Mouse (Mus musculus) granulocyte monocyte progenitor cell, adult 5-6 weeks (primary cell): ENCODE results near the gene Otoa. TPM values are rescaled to one million over a fixed set of nuclear protein-coding genes. Genes with fewer than 3 reads are reported as not detected.
A peak's percentile ranks its signal among the peaks of the same experiment; 100 is the strongest.

Experiments used
- ATAC-seq: replicated peaks from 2 replicates; pipeline ENCODE4 v1.8.0; 2016; ENCODE audit warnings: mild to moderate bottlenecking, moderate TSS enrichment, inconsistent platforms; ENCODE audit not compliant: poor library complexity, severe bottlenecking
- total RNA-seq, 2 experiments: library from RNA; stranded (forward) in 1 of 2; stranded (reverse) in 1 of 2; fragments of 200-712, 200-1000 nt in 1 of 2; fragments of >200 nt in 1 of 2; fragmentation: Nextera tagmentation in 1 of 2; gene quantifications; 2 replicates each; pipeline ENCODE4 v1.2.3; 2014 to 2017

The Otoa gene
- total RNA-seq, 2 experiments from 2014 or later: 0.21 TPM; not detected in 1

DNA sequence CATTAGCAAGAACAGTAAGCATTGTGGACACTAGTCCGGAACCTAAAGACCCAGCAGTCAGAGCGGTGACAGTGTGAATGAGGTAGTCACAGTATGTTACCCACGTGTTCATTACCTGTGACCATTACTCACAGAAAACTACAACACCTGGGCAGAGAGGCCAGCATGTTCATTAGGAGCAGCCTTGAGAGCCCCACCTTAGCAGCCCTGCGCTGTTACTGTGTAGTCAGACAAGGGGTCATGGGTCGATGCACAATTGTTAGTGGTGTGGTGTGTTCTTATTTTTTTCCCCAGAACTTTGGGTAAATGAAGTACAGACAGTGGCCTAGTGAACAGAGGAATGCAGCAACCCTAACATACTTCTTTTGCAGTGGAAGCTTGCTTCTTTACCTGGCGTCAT is 4.1 kb upstream of the Otoa start:
- ATAC-seq: no peak

- ATAC-seq: peak; percentile 49
These were observed 3.6 kb upstream of the Otoa start for GRCm38 (mm10) chr7:121077829-121078228.

DNA sequence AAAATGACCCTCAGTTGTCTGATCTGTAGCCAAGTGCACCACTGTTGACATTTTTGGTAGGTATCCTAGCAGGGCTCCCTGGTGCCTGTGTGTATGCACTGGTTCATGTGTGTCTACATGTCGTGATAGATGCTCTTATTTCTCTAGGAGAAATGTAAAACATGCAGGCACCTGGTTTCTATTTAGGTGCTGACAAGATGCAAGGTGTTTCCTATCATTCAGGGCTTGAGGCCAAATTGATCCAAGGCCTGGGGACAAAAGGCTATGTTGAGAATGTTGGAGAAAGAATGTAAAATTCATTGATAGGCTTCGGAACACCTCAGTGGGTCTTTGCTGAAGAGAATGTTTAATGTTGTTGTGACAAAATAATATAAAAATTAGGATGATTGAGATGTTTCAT is 366 bp downstream of the Otoa start:
- ATAC-seq: no peak

DNA sequence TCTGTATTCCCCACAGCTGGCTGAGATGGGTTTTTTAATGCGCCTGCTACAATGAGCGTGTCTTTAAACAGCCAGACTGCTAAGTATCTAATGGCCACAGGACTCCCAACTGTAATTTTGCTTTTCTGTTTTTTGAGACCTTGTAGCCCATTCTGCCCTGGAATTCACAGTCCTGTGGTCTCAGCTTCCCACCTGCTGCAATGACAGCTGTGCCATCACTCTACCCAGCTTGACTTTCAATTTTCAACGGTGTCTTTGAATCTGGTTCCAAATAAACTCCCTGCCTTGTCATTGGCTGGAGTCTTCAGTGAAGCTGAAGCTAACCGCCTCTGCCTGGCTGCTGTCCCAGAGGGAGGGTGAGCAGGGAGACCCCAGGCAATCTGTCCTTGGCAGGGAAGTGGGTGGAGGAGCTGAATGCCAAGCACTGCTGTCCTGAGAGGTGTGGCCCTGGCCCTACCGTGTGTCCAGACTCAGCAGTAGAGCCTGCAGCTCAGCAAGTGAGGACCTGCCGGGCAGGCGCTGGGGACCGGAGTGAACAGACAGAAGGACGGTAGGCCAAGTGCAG is 1.6 kb downstream of the Otoa start:
- ATAC-seq: no peak

GRCm38 (mm10) chr7:121084840-121085453 is 3.5 kb downstream of the Otoa start:
- ATAC-seq: no peak

GRCm38 (mm10) chr7:121085500-121085899 is 4.0 kb downstream of the Otoa start:
- no peak; the same call in 1 of the 2 replicates for ATAC-seq

GRCm38 (mm10) chr7:121088745-121089144 is 7.3 kb downstream of the Otoa start:
- ATAC-seq: peak; percentile 54

GRCm38 (mm10) chr7:121090748-121091147 is 9.3 kb downstream of the Otoa start:
- ATAC-seq: no peak

GRCm38 (mm10) chr7:121093026-121093425 is 11.6 kb downstream of the Otoa start:
- no peak for ATAC-seq

GRCm38 (mm10) chr7:121098614-121099389 is 17.4 kb downstream of the Otoa start:
- peak; percentile 46 for ATAC-seq

DNA sequence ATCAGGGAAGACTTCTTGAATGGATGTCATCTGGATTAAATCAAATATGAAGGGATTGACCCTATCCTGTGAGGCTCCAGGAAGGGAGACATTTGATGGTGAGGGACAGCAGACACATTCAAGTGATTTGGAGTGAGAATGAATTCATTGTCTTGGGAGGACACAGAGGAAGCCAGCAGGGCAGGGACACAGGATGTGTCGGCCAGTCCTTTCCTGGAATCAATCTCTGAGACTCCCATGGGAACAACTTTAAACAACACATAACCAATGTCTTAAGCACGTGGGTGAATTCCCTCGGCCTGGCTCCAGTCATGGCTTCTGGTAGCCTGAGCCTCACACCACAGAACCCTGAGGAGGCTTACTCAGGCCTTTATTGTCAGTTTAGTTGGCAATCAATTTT is 26.4 kb downstream of the Otoa start:
- ATAC-seq: no peak

DNA sequence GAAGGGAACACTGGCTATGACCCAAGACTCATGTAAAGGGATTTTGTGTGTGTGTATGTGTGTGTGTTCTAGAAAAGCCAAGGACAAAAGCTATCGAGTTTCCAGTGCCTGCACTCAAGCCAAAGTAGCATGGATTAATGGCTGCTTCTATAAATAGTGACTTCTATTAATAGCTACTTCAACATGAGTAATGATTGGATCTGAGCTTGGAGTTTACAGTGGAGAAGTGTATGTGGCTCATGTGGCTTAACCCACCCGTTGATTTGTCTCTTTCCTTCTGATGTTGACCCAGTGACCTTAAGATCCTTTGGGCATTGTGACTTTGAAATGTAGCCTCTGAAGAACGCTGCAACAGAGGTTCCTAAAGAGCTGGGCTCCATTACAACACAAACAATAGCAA is 29.9 kb downstream of the Otoa start:
- no peak for ATAC-seq

GRCm38 (mm10) chr7:121111762-121112161 is 30.3 kb downstream of the Otoa start:
- ATAC-seq: no peak

DNA sequence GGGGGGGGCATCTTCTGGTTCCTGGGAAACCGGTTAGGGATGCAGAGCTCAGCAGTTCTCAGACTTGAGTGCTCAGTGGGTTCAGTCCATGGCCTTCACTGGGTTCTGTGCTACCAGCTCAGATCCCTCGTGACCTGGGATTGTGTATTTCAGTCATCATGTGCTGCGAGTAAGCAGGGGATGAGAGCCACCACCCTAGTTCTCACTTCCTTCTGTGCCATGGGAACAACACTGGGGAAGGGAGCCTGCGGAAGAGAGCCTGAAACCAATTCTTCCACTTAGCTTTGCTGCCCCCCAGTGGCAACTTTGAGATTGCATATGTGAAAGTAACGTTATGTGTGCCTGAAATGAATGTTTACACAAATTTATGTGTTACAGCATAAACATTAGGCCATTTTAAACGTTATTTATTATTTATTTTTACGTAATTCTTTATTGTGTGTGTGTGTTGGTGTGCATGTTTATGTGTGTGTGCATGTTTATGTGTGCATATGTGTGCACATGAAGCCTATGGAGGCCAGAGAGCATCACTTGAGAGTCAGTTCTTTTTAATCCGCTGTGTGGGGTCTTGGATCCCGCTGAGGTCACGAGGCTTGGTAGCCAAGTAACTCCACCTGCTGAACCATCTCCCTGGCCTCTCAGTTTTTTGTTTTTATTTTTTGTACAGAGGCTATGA is 38.8 kb downstream of the Otoa start:
- ATAC-seq: peak; percentile 99

- peak; percentile 74 for ATAC-seq
These were observed 49.4 kb downstream of the Otoa start for GRCm38 (mm10) chr7:121130837-121131236.

GRCm38 (mm10) chr7:121141274-121141673 is 59.8 kb downstream of the Otoa start:
- ATAC-seq: no peak

DNA sequence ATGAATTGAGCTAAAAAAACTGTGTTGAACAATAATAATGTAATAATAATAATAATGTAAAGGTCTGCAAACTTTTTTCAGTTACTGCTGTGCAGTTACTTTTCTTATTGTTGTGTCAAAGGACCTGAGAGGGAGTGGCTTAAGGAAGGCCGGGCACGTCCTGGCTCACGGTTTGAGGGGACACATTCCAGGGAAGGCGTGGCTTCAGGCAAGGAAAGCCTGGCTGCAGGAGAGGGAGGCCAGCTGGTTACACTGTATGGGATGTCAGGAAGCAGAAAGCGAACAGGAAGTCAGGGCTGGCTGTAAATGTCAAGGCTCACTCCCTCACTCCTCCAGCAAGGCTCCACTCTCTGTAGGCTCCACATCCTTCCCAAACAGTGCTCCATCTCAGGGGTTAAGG is 69.2 kb downstream of the Otoa start:
- ATAC-seq: no peak

GRCm38 (mm10) chr7:121152186-121152585 is 70.7 kb downstream of the Otoa start:
- ATAC-seq: no peak

- no peak for ATAC-seq
These were observed 84.2 kb downstream of the Otoa start for GRCm38 (mm10) chr7:121165616-121166015.

GRCm38 (mm10) chr7:121171888-121172287 is 90.4 kb downstream of the Otoa start:
- ATAC-seq: no peak

DNA sequence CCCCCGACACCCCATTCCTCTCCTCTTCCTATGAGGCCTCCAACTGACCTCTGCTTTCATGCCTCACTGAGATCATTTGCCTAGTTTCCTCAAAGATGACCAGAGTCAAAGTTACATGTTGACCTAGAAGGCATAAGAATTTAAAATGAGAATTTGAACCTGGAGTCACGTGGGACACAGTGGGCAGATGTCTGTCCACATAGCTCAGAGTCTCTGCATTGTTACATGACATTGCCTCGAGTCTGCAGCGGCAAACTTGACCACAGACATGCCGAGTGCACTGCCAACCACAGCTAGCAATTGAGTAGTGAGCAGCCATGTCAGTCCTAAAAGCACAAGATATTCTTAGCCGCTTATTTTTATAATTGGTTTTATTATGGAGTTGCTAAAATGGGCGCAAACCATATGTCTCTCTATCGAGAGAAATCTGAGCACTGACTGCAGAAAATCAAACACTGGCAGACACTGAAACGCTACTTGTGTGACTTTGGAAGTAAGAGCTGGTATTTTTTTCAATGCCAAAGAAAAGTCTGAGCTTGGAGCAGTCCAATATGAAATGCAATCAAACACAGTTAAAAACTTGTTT is 105.8 kb downstream of the Otoa start:
- ATAC-seq: no peak
